Comparison of ENCODE assay signal across 9 mouse cellular contexts in the genomic region with DNA sequence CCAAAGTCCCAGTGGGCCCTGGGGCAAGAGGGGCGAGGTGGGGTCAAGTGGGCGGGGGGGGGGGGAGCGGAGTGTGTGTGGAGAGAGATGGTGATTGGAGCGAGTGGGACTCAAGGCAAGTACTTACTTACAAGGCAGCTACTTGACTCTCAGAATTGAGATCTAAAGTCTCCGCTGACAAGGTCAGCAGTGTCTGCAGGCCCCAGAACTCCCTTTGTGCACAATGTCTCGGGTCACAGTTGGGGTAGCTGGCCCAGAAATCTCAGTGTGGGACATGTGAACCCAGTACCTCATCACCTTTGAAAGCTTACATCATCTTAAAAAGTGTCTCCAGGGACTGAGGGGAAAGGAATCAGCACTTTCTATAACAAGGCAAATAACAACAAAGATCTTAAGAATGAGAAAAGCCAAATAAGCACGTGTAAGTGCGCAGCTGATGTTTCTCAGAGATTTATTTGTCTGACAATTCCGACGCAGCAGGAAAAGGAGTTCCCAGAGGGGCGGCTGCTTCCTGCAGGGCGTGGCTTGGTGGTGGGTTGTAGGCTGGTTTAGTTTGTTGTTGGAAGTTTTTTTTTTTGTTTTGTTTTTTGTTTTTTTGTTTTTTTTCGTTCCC.
A peak's percentile ranks its signal among the peaks of the same experiment; 100 is the strongest.
DNase-seq lines count a peak whose midpoint lies in the region; ATAC-seq and TF ChIP-seq lines count a peak whose summit lies in the region.
"Had no signal": no experiment of that assay in that cellular context is flagged by ENCODE, and none has a peak within 500 bp of the region (broad histone marks: within the 10 kb centered on the region; RNA-seq: fewer than 3 reads in every experiment).

No protein-coding gene starts in this region.

- 0 out of 2 replicates have a peak overlapping the region, but pooled peaks have one; percentile 18 for H3K9ac ChIP-seq in ES-Bruce4 (ENCODE audit: low read depth, poor library complexity, severe bottlenecking)
- H3K9ac ChIP-seq in embryonic facial prominence, embryonic 12.5 days = no peak overlapping the region
- H3K9ac ChIP-seq in hindbrain, embryonic 14.5 days = no peak overlapping the region
- H3K9ac ChIP-seq in liver, embryonic 12.5 days = no peak overlapping the region
- H3K9ac ChIP-seq in neural tube, embryonic 14.5 days (replicated peaks; ENCODE audit: low read depth, low read length) = no peak overlapping the region

- no peak for TF ChIP-seq POLR2A in ES-Bruce4 (IDR thresholded peaks at IDR 0.05; ENCODE audit: insufficient read depth, low read length)

- no peak for TF ChIP-seq EP300 in ES-Bruce4 (IDR thresholded peaks at IDR 0.05; ENCODE audit: insufficient read depth, low read depth, low read length)

- H3K27ac ChIP-seq in ES-Bruce4 (ENCODE audit: insufficient read depth, low read length) = no peak overlapping the region
- H3K27ac ChIP-seq in embryonic facial prominence, embryonic 12.5 days = 0 out of 2 replicates have a peak overlapping the region, but pooled peaks have one; percentile 50
- no peak overlapping the region for H3K27ac ChIP-seq in hindbrain, embryonic 14.5 days
- H3K27ac ChIP-seq in liver, embryonic 12.5 days = no peak overlapping the region
- no peak overlapping the region for H3K27ac ChIP-seq in neural tube, embryonic 14.5 days (ENCODE audit: low read depth, low read length)

- H3K4me3 ChIP-seq in ES-Bruce4 (ENCODE audit: low read depth, low read length) = no peak overlapping the region
- peak overlapping the region; percentile 31; the same call in 1 of the 2 replicates for H3K4me3 ChIP-seq in embryonic facial prominence, embryonic 12.5 days
- peak overlapping the region; percentile 20; the same call in 1 of the 2 replicates for H3K4me3 ChIP-seq in hindbrain, embryonic 14.5 days (replicated peaks; ENCODE audit: low read length)
- peak overlapping the region; percentile 41; the same call in 1 of the 2 replicates for H3K4me3 ChIP-seq in liver, embryonic 12.5 days
- peak overlapping the region; percentile 2; the same call in 1 of the 2 replicates for H3K4me3 ChIP-seq in neural tube, embryonic 14.5 days (ENCODE audit: low read depth, low read length)

- H3K4me1 ChIP-seq in ES-Bruce4 (ENCODE audit: control insufficient read depth, insufficient read depth, low read length) = no peaks in the 10 kb centered on the region
- peaks cover 37% of the 10 kb centered on the region for H3K4me1 ChIP-seq in embryonic facial prominence, embryonic 12.5 days
- H3K4me1 ChIP-seq in hindbrain, embryonic 14.5 days (replicated peaks; ENCODE audit: control insufficient read depth, insufficient read depth, low read length) = peaks cover 8% of the 10 kb centered on the region; the same call in 1 of the 2 replicates
- H3K4me1 ChIP-seq in liver, embryonic 12.5 days = no peaks in the 10 kb centered on the region
- H3K4me1 ChIP-seq in neural tube, embryonic 14.5 days (ENCODE audit: control insufficient read depth, insufficient read depth, low read length) = peaks cover 11% of the 10 kb centered on the region; the same call in 1 of the 2 replicates

- DNase-seq in hindbrain, embryonic 14.5 days (ENCODE audit: low spot score) = no peak
- DNase-seq in layer of hippocampus, postnatal 14 days (ENCODE audit: low spot score in 2 of 2) = no peak
- DNase-seq in thymus, postnatal 36 days = no peak

- H3K9me3 ChIP-seq in ES-Bruce4 (replicated peaks; ENCODE audit: control insufficient read depth, insufficient read depth, low read length, poor library complexity, severe bottlenecking) = no peaks in the 10 kb centered on the region
- H3K9me3 ChIP-seq in embryonic facial prominence, embryonic 12.5 days = no peaks in the 10 kb centered on the region
- no peaks in the 10 kb centered on the region for H3K9me3 ChIP-seq in hindbrain, embryonic 14.5 days (ENCODE audit: control insufficient read depth, low read length)
- H3K9me3 ChIP-seq in liver, embryonic 12.5 days (replicated peaks) = no peaks in the 10 kb centered on the region
- no peaks in the 10 kb centered on the region for H3K9me3 ChIP-seq in neural tube, embryonic 14.5 days (ENCODE audit: control insufficient read depth, low read length)

- H3K27me3 ChIP-seq in ES-Bruce4 (ENCODE audit: control insufficient read depth, insufficient read depth, low read length, poor library complexity, severe bottlenecking) = no peaks in the 10 kb centered on the region
- H3K27me3 ChIP-seq in embryonic facial prominence, embryonic 12.5 days = no peaks in the 10 kb centered on the region
- H3K27me3 ChIP-seq in hindbrain, embryonic 14.5 days (ENCODE audit: control insufficient read depth, insufficient read depth, low read length) = no peaks in the 10 kb centered on the region
- H3K27me3 ChIP-seq in liver, embryonic 12.5 days (replicated peaks) = peaks cover 42% of the 10 kb centered on the region
- H3K27me3 ChIP-seq in neural tube, embryonic 14.5 days (ENCODE audit: control insufficient read depth, insufficient read depth, low read length) = no peaks in the 10 kb centered on the region
- H3K27me3 ChIP-seq: Patski had no signal

- peak overlapping the region; percentile 55 for H3K4me2 ChIP-seq in embryonic facial prominence, embryonic 12.5 days (replicated peaks)
- peak overlapping the region; percentile 51; the same call in 1 of the 2 replicates for H3K4me2 ChIP-seq in hindbrain, embryonic 14.5 days (replicated peaks)
- peak overlapping the region; percentile 66 for H3K4me2 ChIP-seq in liver, embryonic 12.5 days
- H3K4me2 ChIP-seq in neural tube, embryonic 14.5 days (ENCODE audit: low read depth, low read length) = peak overlapping the region; percentile 38

- 3% methylated on average over 11 of the region's 13 CpGs for WGBS in embryonic facial prominence, embryonic 12.5 days
- WGBS in hindbrain, embryonic 14.5 days = 10% methylated on average over 13 of the region's 13 CpGs
- 12% methylated on average over 13 of the region's 13 CpGs for WGBS in liver, embryonic 12.5 days (ENCODE audit: insufficient replicate concordance)
- 7% methylated on average over 13 of the region's 13 CpGs for WGBS in neural tube, embryonic 14.5 days

- no peaks in the 10 kb centered on the region for H3K36me3 ChIP-seq in ES-Bruce4 (ENCODE audit: control insufficient read depth, insufficient read depth, low read length, poor library complexity, severe bottlenecking)
- peaks cover 7% of the 10 kb centered on the region; the same call in 1 of the 2 replicates for H3K36me3 ChIP-seq in embryonic facial prominence, embryonic 12.5 days
- peaks cover 7% of the 10 kb centered on the region for H3K36me3 ChIP-seq in hindbrain, embryonic 14.5 days (replicated peaks; ENCODE audit: control insufficient read depth, insufficient read depth)
- H3K36me3 ChIP-seq in liver, embryonic 12.5 days = no peaks in the 10 kb centered on the region
- H3K36me3 ChIP-seq in neural tube, embryonic 14.5 days (ENCODE audit: control insufficient read depth, insufficient read depth, low read length) = no peaks in the 10 kb centered on the region

- no peak for ATAC-seq in embryonic facial prominence, embryonic 12.5 days (ENCODE audit: insufficient number of reproducible peaks, insufficient read depth, low FRiP score, low TSS enrichment)
- ATAC-seq in hindbrain, embryonic 14.5 days (ENCODE audit: low FRiP score) = no peak
- no peak for ATAC-seq in liver, embryonic 12.5 days
- no peak for ATAC-seq in neural tube, embryonic 14.5 days (ENCODE audit: low read depth)
- no peak for ATAC-seq in activated CD4-positive, CD25-positive, alpha-beta regulatory T cell, adult 4 months
- ATAC-seq: Patski had no signal

- TF ChIP-seq CTCF in ES-Bruce4 (IDR thresholded peaks at IDR 0.05; ENCODE audit: low read depth, low read length) = no peak
